Mouse (Mus musculus) brain, embryonic 14.5 days (tissue): ENCODE data around the gene Tent4b. TPM values are rescaled to one million over a fixed set of nuclear protein-coding genes. Genes with fewer than 3 reads are reported as not detected.

ENCODE experiments used
- DNase-seq: peaks from one replicate; pipeline ENCODE4 v3.0.0-alpha.2; 2011; ENCODE audit warnings: low read depth
- CTCF ChIP-seq: fragments of 200-500 bp; IDR thresholded peaks from 2 replicates; pipeline ENCODE4 v1.5.1; 2012; ENCODE audit warnings: inconsistent platforms, mild to moderate bottlenecking, moderate library complexity, borderline replicate concordance; ENCODE audit not compliant: insufficient read depth, insufficient read length; ENCODE audit errors: extremely low read depth
- POLR2A ChIP-seq: fragments of 200-500 bp; IDR thresholded peaks from 2 replicates; pipeline ENCODE4 v1.6.1; 2012; ENCODE audit warnings: mild to moderate bottlenecking, inconsistent platforms, borderline replicate concordance; ENCODE audit not compliant: poor library complexity, insufficient read depth, insufficient read length, severe bottlenecking; ENCODE audit errors: extremely low read depth
- polyA plus RNA-seq: library from polyadenylated mRNA; depleted of rRNA; stranded (reverse); fragments of >200 nt; gene quantifications from 2 replicates; pipeline ENCODE4 v1.2.3, GENCODE M21; 2012; rRNA removed

Tent4b gene
- polyA plus RNA-seq = 30.9 and 36.5 TPM in 2 replicates

DNA sequence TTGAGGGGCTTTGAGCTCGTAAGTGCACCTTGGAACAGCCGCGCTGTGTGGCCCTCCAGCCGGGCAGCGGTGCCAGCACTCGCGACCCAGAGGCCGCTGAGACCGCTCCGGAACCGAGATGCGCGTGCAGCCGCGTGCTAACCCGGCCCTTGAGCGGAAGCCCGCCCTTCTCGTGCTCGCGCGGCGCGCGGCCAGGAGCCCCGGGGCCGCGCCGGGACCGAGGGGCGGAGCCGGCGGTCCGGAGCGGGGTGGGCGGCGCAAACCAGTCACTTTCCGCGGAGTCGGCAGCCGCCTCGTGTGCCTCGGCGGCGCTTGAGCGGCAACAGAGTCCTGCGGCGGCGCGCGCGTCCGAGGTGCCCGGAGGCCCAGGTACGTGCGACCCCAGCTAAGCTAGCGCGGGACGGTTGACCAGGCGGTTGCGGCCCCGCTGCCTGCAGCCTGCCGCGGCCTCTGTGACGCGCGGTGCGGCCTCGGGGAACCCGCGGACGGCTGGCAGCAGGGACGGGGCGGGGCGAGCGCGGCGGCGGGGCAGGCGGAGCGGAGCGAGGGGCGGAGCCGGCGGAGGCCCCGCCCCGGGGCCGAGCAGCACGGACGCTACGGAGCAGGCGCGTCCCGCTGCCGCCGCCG, at the start of gene Tent4b:
Gene Tent4b (plus strand): TSS at position 269 of the 627 bp plus-strand sequence.
- peak; percentile 95 for DNase-seq
- TF ChIP-seq POLR2A (peak; percentile 84), CTCF (no peak)

DNA sequence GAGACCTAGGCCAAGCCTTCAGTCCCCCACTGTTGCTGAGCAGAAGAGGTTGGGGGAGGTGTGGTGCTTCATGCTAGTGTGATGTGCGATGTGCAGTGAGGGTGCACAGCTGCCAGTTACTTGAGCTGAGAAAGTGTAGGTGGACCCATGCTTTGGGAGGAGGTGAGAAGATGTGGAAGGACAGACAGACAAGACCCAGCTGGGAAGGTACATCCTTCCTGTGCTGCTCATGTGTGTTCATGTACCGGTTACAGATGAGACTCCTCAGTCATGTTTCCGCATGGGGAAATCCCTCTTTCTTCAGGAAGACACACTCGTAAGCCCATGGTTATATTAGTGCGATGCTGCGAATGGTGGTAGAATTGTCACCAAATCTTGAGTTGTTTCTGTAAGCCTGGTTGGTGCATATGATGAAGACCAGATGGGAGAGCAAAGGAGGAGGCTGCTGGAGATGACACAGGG, 48.1 kb upstream of the Tent4b start:
- DNase-seq = no peak
- no peak for TF ChIP-seq POLR2A
- TF ChIP-seq CTCF = no peak

GRCm38 (mm10) chr8:88160237-88160995, 38.6 kb upstream of the Tent4b start:
- TF ChIP-seq POLR2A (no peak), CTCF (no peak)

DNA sequence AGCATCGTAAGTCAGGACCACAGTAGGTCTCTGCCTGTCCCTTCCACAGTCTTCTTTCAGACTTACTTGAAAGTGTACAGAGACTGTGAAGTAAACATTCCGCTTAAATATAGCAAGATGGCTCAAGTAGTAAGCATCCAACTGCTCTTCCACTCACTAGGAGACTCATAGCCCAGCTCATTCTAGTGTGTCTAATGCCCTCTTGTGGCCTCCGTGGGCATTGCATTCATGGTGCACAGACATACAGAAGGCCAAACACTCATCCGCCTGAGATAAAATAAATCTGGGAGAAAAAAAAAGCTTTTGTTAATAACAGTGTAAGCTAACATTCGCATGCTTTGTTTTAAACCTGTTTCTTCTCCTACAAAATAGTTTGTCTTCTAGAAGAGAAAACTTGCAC, 37.6 kb upstream of the Tent4b start:
- TF ChIP-seq POLR2A = no peak
- TF ChIP-seq CTCF = peak; percentile 73; the same call in 1 of the 2 replicates

More at GRCm38 (mm10) chr8:88160237-88160995, 38.6 kb upstream of the Tent4b start:
- DNase-seq = no peak

DNA sequence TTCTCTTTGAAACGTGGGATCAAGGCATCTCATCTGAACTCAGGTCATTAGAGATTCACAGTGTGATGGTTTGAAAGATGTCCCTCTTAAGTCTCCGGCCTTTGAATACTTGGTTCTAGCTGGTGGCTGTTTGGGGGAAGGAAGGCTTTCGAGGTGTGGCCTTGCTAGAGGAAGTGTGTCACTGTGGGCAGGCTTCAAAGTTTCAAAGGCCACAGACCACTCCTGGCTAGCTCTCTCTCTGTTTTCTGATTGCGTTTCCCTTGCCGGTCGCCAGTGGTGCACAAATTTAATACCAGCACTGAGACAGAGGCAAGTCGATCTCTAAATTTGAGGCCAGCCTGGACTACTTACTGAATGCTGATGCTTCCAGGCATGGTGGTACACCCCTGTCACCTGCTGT, 23.7 kb upstream of the Tent4b start:
- TF ChIP-seq POLR2A = no peak
- TF ChIP-seq CTCF = no peak
- DNase-seq = no peak

More for the DNA sequence above, 37.6 kb upstream of the Tent4b start:
- DNase-seq = peak; percentile 61

DNA sequence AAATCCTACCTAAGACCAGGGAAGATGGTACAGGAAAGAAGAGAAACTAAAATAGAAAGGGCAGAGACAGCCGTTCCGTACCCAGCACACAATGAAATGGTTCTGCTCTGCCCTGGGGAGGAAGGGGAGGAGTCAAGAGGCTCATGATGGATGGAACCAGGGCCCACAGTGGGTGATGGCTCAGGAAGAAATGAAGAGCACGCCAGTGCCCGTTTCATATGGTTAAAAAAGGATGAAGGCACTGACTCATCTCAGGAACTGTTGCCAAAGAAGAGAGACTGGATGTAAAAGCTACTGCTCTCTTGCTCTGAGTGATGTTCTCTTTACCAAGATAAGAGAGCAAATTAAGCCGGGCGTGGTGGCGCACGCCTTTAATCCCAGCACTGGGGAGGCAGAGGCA, 21.7 kb upstream of the Tent4b start:
- no peak for TF ChIP-seq CTCF
- TF ChIP-seq POLR2A = no peak
- no peak for DNase-seq

GRCm38 (mm10) chr8:88183121-88183520, 15.9 kb upstream of the Tent4b start:
- DNase-seq = no peak
- TF ChIP-seq CTCF = no peak
- TF ChIP-seq POLR2A = no peak

GRCm38 (mm10) chr8:88184914-88185313, 14.1 kb upstream of the Tent4b start:
- TF ChIP-seq POLR2A (no peak), CTCF (no peak)

DNA sequence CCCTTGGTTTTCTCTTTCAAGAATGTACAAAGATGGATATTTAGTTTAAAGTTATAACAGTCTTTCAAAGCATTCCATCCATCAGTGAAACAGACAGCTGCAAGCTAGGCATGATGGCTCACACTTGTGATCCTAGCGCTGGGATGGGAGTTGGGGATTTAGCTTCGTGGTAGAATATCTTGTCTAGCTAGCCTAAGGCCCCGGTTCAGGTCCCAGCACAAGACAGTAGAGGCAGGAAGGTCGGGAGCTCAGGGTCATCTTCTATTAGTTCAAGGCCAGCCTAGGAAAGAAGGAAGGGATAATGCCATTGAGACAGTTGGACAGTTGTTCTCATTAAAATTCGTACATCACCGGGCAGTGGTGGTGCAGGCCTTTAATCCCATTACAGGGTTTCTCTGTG, 13.3 kb upstream of the Tent4b start:
- DNase-seq = no peak
- TF ChIP-seq CTCF = no peak

More at GRCm38 (mm10) chr8:88184914-88185313, 14.1 kb upstream of the Tent4b start:
- DNase-seq = no peak

DNA sequence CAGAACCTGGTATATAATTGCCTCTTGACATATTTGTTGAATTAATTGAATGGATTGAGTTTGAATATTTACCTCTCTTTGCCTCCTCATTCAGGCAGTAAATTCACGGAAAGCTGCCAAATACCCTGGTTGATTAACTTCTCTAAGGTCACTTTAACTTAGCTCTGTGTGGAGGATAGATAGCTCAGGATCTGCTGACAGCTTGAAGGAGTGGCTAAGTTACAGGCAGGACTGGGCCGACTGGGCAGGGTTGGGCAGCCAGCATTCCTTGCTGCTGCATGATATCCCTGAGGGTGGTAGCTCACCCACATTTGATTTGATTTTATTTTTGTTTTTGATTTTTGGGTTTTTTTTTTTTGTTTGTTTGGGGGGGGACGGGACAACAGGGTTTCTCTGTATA, 1.7 kb upstream of the Tent4b start:
- DNase-seq = no peak
- TF ChIP-seq CTCF (no peak), POLR2A (no peak)

- DNase-seq = peak; percentile 63
- TF ChIP-seq POLR2A (no peak), CTCF (no peak)
These were observed 465 bp upstream of the Tent4b start for GRCm38 (mm10) chr8:88198551-88198944.
